Mouse (Mus musculus): ENCODE measurements at regions not wholly inside any gene's neighbourhood (a gene's known extent, or its start where the extent isn't known, plus 50 kb on each side); places are given as distances from the start of the nearest gene placed in this dataset.
A peak's percentile ranks its signal among the peaks of the same experiment; 100 is the strongest.

DNA sequence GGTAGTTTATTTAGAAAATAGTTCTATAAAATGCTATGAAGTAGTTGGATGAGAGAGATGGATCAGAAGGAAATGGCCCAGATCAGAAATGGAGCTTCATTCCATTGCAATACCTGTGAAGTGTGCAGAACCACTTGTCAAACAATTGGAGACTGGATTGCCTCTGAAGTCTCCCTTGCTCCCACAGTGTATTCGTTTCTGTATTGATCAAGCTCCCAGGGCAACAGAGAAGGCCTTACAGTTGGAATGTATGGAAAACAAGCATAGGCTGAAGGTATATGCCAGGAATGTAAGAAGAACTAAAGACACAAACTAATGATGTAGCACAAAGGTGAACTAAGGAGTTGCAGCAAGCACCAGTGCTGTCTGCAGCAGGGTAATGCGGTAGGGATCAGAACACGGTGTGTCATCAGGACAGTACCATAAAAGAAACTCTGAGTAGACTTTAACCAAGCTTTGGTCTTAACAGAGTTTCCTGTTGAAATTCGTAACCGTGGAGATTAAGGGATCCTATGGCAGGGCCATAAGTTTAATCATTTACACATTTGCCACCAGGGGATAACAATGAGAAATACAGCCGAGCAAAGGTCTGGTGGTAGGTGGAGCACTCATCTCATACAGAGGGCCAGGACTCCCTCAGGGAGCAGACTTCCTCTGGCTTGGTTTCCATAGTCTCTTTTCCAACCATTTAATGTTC is 732.9 kb upstream of the 2610301B20Rik start:
- no peak for DNase-seq (ENCODE audit: low spot score in 2 of 2)

DNA sequence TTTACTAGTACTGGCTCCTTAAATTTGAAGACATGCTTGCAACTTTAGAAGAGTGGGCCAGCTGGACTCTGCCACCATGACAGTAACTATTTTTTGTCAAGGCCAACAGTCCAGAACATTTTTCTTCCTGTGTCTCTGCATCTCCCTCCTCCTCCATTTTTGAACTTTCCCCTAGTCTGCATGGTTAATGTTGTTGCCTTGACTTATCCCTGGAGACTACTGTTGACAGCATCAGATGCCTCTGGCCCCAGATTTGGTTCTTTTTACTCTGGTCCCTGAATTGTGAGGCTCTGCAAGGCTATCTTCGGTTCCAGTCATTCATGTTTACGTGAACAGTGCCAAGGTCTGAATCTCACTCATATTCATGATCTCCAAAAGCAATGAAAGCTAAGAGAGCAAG is 724.4 kb upstream of the 2610301B20Rik start:
- no peak for DNase-seq (ENCODE audit: low spot score in 2 of 2)

DNA sequence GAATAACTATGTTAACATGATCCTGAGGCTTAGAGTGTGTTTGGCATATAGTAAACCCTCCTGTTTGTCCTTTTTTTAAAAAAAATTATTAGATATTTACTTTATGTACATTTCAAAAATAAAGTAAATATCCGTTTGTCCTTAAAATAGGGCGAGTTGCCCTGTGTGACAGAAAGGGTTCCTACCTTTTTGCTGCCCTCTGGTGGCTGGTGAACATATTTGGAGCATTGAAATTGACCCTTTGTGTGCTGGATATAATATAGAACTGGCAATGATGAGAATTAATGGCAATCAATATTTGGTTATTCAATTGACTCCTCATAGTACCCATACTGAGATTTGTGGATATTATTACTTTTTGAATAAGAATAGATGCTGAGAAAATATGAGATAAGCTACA is 723.8 kb upstream of the 2610301B20Rik start:
- peak in 1 of 2 experiments; percentile 19 for DNase-seq (ENCODE audit: low spot score in 2 of 2)

DNA sequence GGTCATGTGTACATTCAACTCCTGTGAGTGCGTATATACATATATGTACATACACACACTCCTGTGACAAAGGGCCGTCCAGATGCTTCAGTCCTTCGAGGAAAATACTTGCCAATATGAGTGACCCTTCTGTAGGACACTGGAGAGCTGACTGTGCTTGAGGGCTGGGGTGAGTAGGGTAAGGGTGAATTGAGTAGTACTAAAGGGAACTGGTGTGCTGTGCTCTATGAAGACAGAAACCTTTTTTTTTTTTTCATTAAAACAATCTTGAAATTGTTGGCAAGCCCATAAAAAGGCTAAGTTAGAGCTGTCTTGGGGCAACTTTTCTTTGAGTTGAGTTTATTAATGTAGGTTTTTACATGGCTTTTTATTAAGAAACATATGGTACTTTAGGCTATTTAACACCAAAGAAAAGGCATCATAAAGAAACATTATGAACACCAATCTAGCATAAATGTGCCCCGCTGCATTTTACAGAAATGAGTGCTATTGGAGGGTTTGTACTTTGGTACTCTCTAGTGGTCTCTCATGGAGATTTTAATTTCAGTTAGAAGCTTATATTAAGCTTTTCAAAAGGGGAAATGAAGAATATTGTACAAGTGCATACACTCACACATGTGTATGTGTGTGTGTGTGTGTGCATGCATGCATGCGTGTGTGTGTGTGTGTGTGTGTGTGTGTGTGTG is 718.5 kb upstream of the 2610301B20Rik start:
- no peak for DNase-seq (ENCODE audit: low spot score in 2 of 2)

DNA sequence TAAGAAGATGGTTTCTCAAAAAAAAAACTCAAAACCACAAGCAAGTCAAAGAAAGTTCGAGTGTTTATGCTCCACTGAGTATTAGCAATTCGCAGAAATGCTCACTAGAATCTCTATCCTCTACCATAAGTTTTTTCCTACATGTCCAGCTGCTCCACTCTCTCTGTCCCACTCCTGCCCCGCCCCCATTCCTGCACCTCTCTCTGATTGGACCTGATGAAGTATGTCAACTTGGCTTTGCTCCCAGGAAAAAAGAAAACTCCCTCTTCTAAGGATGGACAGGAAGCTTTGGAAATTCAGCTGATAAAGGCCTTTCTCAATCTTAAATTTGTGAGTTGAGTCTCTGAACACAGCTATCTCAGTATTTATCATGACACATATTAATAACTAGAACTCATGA is 684.4 kb upstream of the 2610301B20Rik start:
- DNase-seq (ENCODE audit: low spot score in 2 of 2): no peak

DNA sequence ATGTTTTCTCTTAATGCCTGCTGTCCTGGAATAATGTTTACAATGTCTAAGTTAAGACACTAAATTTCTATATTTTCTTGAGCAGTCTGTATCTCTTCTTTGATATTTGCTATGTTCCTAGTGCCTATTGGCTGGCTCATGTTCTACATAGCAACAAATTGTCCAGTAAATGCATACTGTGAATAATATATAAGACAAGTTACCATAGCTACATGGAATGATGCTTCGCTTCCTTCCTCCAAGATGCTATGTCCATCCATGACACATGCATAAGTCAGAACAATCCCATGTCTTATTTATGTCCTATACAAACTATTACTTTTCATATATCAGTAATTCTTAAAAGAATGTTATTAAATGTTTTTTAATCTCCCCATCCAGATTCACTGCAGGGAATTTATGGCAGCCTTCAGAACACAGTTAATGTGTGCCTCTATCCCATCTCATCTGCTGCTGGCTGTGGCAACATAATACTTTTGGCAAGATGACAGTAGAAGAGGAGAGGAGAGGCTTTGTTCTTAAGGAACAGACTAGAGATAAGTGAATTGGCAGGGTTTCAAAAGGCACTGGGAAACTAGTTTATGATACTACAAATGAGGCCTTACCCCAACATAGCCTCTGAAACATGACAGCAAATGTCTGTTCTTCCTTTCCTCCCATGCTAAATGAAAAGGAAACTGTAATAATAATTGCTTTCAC is 676.9 kb upstream of the 2610301B20Rik start:
- no peak for DNase-seq (ENCODE audit: low spot score in 2 of 2)

DNA sequence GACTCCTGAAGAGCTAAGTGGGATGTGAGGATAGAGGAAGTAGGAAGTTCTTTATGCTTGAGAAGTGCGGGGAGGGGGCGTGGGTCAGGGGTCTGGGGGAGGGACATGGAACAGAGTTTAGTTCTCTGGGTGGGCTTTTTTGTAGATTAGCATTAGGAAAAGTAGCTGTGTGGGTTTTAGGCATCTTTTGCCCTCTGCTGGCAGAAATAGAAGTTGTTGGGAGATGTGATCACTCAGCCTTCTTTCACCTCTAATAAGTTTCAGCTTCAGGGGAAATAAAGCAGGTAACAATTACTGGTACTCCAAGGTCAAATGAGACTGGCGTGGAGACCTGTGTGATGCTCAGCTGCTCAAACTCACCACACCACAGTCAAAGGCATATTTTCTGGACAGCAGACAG is 672.5 kb upstream of the 2610301B20Rik start:
- no peak for DNase-seq (ENCODE audit: low spot score in 2 of 2)

DNA sequence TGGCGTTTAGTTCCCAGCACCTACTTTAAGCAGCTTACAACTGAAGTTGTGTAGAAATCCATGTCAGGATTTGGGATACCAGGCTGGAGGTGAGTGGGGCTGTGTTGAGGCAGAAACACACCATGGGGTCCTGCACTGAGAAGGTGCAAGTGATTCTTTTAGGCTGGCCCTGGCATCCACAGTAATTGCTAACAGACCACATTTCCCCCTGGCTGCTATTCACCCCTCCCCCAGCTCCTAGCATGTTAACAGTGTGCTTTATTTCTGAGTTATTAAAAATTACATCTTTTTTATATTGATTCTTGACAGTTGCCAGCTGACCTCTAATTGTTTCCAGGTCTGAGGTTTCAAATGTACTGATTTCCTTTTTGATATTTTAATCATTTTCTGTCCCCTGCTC is 670.1 kb upstream of the 2610301B20Rik start:
- no peak for DNase-seq (ENCODE audit: low spot score in 2 of 2)

DNA sequence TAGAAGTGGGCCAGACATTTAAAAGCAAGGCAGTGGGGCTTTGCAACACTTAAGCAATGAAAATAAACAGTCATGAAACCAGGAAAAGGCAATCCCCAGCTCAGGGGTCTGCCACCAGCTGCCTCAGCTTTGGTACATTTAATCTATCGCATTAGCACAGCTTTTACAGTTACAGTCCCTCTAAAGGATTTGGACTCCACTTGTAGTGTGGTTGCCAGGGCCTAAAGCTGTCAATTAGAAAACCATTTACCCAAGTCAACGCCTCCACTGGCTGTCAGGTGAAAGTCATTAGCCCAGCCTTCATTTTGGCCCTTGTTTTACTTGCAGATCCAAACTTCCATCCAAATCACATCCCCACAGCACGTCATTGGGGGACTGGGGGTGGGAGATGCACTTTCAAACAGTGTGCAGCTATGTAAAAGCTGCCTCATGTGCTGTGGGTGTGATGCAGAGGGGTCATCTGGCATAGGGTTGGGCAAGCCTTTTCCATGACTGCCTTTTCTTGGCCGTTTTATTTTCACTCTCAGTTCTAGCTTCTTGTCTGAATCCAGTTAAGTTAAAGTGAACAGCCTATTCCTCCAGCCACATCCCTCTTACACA is 664.9 kb upstream of the 2610301B20Rik start:
- DNase-seq (ENCODE audit: low spot score in 2 of 2): no peak

DNA sequence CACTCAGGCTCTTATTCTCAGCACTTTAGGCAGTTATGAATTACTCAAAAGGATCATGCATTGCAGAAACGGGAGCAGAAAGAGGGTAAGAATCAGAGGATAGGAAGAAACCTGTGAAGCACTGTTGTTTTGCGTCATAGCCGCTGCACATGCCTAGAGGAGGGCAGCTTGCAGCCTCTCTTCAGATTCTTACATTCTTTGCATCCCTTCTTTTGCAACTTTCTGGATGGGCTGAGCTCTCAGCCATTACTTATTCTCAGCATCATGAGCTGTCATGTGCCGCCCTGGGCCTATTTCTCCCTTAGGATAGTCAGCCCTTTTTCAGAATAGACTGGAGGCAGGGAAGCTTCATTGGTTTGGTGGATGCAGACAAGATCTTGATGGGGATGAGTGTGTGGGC is 663.0 kb upstream of the 2610301B20Rik start:
- no peak for DNase-seq (ENCODE audit: low spot score in 2 of 2)

DNA sequence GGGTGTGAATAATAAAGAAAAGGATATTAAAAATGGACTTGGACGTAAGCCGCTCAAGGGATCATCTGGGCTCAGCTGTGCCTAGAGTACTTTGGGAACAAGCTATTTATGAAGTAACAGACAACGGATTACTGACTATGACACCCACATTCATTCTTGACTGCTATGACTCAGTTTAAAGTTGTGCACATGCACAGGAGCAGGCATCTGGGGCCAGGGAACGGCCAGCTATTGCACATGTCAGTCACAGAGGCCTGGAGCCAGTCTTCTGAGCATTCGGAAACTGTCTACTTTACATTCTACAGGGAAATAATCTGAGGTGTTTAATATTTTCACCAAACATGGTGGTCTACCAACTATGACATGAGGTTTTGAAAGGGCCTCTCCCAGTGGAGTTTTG is 639.0 kb upstream of the 2610301B20Rik start:
- no peak for DNase-seq (ENCODE audit: low spot score in 2 of 2)

DNA sequence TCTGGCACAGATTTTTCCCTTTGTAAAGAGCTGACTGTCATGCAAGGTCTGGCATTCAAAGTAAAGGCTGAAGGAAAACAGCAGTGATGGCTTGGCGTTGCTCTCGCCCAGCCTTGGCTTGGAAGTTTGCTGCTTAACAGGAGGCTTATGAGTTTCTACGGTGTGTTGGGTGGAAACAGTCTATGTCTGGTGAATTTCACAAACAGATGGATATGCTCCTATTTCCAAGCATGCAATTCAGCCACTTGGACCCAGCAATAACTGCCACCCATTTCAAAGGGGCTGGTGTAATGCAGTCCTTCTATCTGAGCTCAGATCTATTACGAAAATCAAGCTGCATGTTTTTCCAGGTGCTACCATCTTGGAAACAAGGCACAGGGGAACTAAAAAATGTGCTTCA is 632.2 kb upstream of the 2610301B20Rik start:
- no peak for DNase-seq (ENCODE audit: low spot score in 2 of 2)

DNA sequence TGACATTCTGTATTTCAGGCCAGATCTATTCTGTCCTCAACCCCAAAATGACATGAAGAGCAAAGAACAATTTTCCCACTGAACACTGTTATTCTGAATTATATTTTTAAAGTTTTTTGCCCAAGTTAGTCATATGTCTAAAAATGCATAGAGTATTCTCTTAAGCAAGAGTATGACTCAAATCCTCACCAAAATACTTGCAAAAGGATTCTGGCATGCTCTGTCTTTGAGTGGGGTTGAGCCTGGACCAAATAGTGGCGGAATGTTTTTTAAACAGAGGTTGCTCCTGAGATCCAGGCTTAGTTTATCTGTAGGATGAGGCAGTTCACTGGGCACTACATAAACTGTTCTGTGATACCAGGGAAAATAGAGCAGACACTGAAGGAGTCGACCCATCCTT is 631.4 kb upstream of the 2610301B20Rik start:
- no peak for DNase-seq (ENCODE audit: low spot score in 2 of 2)

DNA sequence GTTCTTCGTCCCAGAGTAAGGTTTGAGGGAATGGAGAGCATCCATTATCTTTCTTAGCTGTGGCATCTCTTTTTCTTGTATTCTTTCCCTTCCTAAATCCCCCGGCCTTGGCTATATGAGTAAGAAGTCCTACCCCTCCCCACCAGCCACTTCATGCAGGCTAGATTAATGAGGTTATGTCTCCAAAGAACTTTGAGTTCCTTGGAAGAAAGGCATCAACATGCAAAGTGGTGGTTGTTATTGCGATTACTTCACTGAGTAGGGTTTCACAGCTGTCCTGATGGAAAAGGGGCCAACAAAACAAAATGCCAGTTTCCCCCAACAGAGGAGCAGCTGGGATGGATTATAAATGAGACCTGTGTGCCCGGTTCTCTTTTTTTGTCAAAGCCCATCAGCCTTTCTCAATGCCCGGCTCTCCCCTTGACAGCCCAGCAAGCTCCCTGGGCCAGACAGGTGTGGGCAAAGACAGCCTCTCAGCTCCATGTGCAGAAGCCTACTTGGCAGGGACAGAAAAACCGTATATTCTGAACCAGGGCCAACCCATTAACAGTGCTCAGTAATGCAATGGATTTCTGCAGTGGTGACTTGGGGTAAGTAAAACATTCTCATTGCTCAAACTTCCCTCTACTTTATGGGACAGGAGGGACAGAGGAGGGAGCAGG is 620.1 kb upstream of the 2610301B20Rik start:
- no peak for DNase-seq (ENCODE audit: low spot score in 2 of 2)

DNA sequence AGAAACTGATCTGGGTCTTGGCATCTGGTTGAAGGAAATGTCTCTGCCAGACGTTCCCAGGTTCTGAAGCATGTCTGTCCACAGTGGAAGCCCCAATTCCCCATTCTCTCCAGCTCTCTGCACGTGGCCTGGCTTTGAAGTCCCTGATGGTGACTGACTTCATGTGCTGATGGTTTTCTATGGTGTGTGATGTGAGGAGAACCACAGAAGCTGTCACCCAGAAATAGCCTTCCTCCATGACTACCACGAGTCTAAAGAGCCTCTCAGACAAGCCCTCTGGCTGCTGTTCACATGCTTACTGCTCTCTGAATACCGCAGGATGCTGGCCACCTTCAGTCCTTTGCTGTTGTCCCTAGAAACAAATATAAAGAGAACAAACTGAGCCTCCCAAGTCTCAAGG is 616.8 kb upstream of the 2610301B20Rik start:
- no peak for DNase-seq (ENCODE audit: low spot score in 2 of 2)

DNA sequence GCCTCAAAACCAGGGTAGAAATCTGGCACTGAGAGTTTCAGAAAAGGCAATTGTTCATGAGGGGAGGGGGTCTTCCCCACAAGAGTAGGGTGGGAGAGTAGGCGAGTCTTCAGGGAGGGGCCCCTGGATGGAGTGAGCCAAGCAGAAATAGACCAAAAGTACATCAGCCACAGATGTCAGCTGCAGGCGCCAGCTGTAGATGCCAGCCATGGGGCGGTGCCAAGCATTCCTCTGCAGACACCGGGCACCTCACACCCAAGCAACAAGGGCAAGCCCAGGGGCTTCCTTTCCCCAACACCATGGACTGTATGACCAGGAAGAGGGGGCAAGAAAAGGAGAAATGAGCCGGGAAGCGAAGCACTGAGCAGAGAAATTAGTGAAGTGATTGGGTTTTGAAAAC is 613.9 kb upstream of the 2610301B20Rik start:
- no peak for DNase-seq (ENCODE audit: low spot score in 2 of 2)

DNA sequence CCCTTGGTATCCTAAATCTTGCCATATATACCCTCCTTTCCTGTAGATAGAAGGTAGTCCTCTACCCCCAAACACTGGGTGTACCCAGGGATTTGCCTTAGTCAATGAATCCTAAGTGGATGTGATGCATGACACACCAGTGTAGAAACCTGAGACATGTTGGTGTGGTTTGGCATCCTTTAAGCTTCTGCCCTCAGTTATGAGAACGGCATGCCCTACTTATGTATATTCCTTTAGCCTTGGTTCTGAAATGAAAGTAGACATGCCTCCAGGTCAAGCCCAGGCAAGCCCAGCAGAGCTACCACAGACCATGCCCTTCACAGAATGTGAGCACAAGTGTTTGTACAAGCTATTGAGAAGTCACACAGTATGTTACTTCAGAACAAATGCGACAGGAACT is 608.4 kb upstream of the 2610301B20Rik start:
- DNase-seq (ENCODE audit: low spot score in 2 of 2): no peak

DNA sequence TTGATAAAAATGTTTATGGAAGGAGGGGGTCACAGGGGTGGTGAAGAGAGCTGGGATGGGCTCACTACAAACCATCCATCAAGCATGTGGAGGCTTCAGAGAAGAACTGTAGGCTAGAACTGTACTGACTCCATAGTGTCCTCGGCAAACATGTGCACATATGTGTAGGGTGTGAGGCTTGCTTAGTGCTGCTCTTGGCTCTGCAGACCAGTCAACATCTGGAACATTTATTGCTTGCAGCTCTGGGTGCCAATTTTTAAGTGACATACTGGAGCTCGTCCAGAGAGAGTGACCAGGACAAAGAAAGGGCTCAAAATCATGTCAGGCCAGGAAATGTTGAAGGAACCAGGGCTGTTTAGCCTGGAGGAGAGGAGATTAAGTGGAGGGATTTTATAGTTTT is 588.7 kb upstream of the 2610301B20Rik start:
- DNase-seq (ENCODE audit: low spot score in 2 of 2): no peak

DNA sequence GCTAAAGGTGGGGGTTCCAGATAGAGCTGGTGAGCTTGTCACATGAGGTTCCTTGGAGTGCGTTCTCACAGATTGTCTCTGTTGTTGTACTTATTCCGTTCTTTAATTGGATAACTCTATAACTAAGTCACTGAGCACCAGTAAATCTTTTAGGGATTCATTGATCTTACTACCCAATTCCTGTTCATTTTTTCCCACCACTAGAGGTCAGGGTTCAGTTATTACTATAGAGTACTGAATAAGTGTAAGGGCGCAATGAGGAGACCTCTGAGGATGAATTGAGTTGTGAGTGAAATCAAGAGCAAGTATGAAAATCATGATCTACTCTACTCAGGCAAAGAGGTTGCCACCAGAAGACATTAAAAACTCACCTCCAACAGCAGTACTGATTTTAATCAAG is 584.0 kb upstream of the 2610301B20Rik start:
- no peak for DNase-seq (ENCODE audit: low spot score in 2 of 2)

DNA sequence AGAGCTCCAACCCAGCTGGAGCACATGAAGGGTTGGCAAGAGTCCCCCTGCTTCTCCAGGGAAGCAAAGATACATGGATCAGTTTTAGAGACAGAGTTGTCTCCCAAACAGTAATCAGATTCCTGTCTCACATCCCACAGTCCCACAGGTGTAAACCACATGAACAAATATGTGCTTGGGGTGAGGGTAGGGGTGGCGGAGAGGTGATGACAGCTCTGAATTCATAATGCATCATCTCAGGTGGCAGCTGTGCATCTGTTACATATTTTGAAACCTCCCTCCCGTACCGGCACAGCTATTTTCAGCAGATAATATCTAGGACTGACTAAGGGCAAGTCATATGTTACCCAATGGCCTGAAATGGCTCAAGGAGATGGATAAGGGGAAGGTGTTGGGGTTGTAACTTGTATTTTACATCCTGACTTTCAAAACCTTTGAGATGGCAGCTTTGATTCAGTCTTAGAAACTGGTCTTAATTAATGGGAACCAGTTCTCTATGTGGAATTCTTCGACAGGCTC is 579.2 kb upstream of the 2610301B20Rik start:
- DNase-seq (ENCODE audit: low spot score in 2 of 2): no peak

DNA sequence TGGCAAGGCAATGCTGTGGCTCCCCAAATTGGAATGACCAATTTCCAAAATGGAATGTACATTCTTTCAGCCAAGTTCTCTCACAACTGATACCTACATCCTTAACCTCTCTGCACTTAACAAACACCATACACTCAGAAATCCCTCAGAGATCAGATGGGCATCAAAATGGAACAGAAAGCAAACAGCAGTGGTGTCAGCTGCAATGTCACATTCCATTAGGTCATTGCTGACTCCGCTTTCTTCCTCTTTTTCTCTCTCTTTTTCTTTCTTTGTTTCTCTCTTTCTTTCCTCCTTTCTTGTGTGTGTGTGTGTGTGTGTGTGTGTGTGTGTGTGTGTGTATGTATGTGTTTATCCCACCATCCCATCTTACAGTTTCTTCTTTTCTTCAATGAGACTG is 578.1 kb upstream of the 2610301B20Rik start:
- DNase-seq (ENCODE audit: low spot score in 2 of 2): no peak

DNA sequence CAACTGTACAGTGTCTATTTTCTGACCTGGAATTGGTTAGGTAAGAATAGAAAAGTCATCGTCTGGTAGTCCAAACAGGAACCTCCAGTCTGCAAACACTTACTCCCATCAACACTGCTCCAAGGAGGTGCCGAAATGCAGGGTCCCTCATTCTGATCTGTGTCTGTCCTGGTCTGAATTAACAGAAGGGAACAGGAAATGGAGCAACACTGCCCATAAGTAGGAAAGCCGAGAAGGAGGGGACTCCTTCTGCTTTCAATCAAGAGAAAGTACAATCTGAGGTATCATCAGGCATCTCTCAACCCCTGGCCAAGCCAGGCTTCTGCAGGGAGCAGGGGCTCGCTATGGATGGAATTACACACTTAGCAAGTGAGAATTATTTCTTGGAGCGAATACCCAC is 562.4 kb upstream of the 2610301B20Rik start:
- DNase-seq (ENCODE audit: low spot score in 2 of 2): no peak
